Comparison of ENCODE assay signal across 9 mouse cellular contexts in genomic region chr4:80872847-80873644, GRCm38 (mm10). TPM values are rescaled to one million over a fixed set of nuclear protein-coding genes. Genes with fewer than 3 reads are reported as not detected.
DNase-seq lines count a peak whose midpoint lies in the region; ATAC-seq and TF ChIP-seq lines count a peak whose summit lies in the region.
"Had no signal": no experiment of that assay in that cellular context is flagged by ENCODE, and none has a peak within 500 bp of the region (broad histone marks: within the 10 kb centered on the region; RNA-seq: fewer than 3 reads in every experiment).

No protein-coding gene starts in this region.

- H3K27me3 ChIP-seq in midbrain, postnatal 0 days (ENCODE audit: insufficient read depth, low read length) = no peaks in the 10 kb centered on the region
- H3K27me3 ChIP-seq: hindbrain, embryonic 15.5 days had no signal

- DNase-seq in kidney, adult 18-20 months = peak; percentile 11
- no peak for DNase-seq in kidney, adult 11 months
- DNase-seq in adipocyte (ENCODE audit: low spot score) = peak; percentile 72
- peak; percentile 41 for DNase-seq in kidney, adult 9 months
- DNase-seq in midbrain, postnatal 0 days (ENCODE audit: low spot score) = peak; percentile 78
- no peak for DNase-seq in thymus, postnatal 0 days (ENCODE audit: low spot score)
- no peak for DNase-seq in B cell, adult 2 months
- no peak for DNase-seq in layer of hippocampus, postnatal 10 days (ENCODE audit: low spot score in 2 of 2)

- H3K4me3 ChIP-seq in midbrain, postnatal 0 days (ENCODE audit: low read depth, low read length) = no peak overlapping the region
- H3K4me3 ChIP-seq: hindbrain, embryonic 15.5 days had no signal

- H3K36me3 ChIP-seq in midbrain, postnatal 0 days (ENCODE audit: insufficient read depth, low read length) = no peaks in the 10 kb centered on the region
- H3K36me3 ChIP-seq: hindbrain, embryonic 15.5 days had no signal

- TF ChIP-seq CTCF in midbrain, postnatal 0 days (IDR thresholded peaks at IDR 0.05) = peak; percentile 74

- H3K9ac ChIP-seq in midbrain, postnatal 0 days (replicated peaks; ENCODE audit: low read length, poor library complexity, severe bottlenecking) = no peak overlapping the region
- H3K9ac ChIP-seq: hindbrain, embryonic 15.5 days had no signal

- H3K4me1 ChIP-seq in midbrain, postnatal 0 days (ENCODE audit: insufficient read depth, low read length) = no peaks in the 10 kb centered on the region
- H3K4me1 ChIP-seq: hindbrain, embryonic 15.5 days had no signal

- H3K4me2 ChIP-seq in midbrain, postnatal 0 days (ENCODE audit: low read depth, low read length, poor library complexity, severe bottlenecking) = no peak overlapping the region
- H3K4me2 ChIP-seq: hindbrain, embryonic 15.5 days had no signal

- H3K9me3 ChIP-seq in midbrain, postnatal 0 days (ENCODE audit: low read length) = no peaks in the 10 kb centered on the region
- H3K9me3 ChIP-seq: hindbrain, embryonic 15.5 days had no signal

- ATAC-seq in midbrain, postnatal 0 days (ENCODE audit: low FRiP score) = no peak

- WGBS in midbrain, postnatal 0 days = 36% methylated on average over 6 of the region's 6 CpGs

- no peak overlapping the region for H3K27ac ChIP-seq in midbrain, postnatal 0 days (ENCODE audit: low read depth, low read length)
- H3K27ac ChIP-seq: hindbrain, embryonic 15.5 days had no signal

RNA-seq across cellular contexts. Expression of gene Lurap1l, which starts 37.4 kb away (rescaled TPM):
- total RNA-seq in midbrain, postnatal 0 days (2014; rRNA removed) = 12.7 and 14.5 TPM in 2 replicates
- polyA plus RNA-seq in midbrain, postnatal 0 days (2015; fragmentation: Nextera tagmentation; extraction: Ambion mirVana) = 8.1 and 8.9 TPM in 2 replicates
- 3.9 and 4.4 TPM in 2 replicates for polyA plus RNA-seq in thymus, postnatal 0 days (2015; fragmentation: Nextera tagmentation; extraction: Ambion mirVana)
- 1 to 10 TPM; 8.1 TPM for total RNA-seq in layer of hippocampus, postnatal 10 days (2021)

RNA-seq across cellular contexts. Expression of gene Tyrp1, which starts 39.1 kb away (rescaled TPM):
- total RNA-seq in midbrain, postnatal 0 days (2014; rRNA removed) = 1.2 TPM in 1 of 2 replicates, not detected in the other
- polyA plus RNA-seq in midbrain, postnatal 0 days (2015; fragmentation: Nextera tagmentation; extraction: Ambion mirVana) = 0.17 TPM in 1 of 2 replicates, not detected in the other
- polyA plus RNA-seq in thymus, postnatal 0 days (2015; fragmentation: Nextera tagmentation; extraction: Ambion mirVana) = 0.08 TPM in 1 of 2 replicates, not detected in the other
- under 1 TPM; 0.21 to 0.47 TPM for total RNA-seq in layer of hippocampus, postnatal 10 days (2021)

Comparison
In these comparisons a context has a peak if more than half of its experiments do, and no peak if none do; other contexts are left out.
1. DNase-seq: peak in kidney, adult 18-20 months (single experiment), adipocyte (single experiment), kidney, adult 9 months (single experiment) and midbrain, postnatal 0 days (single experiment); none in kidney, adult 11 months (single experiment), thymus, postnatal 0 days (single experiment), B cell, adult 2 months (0 of 2) and layer of hippocampus, postnatal 10 days (0 of 2).